Mouse (Mus musculus) small intestine, adult 2 months (tissue): ENCODE measurements around the gene Mfsd1. TPM values are rescaled to one million over a fixed set of nuclear protein-coding genes. Genes with fewer than 3 reads are reported as not detected.

Source experiments
- H3K27ac ChIP-seq: fragments of 200-500 bp; 2 replicates; pipeline ENCODE4 v1.5.1; 2012; ENCODE audit warnings: low read depth, low read length, control low read depth, inconsistent platforms; ENCODE audit not compliant: insufficient read depth
- H3K27me3 ChIP-seq: fragments of 200-500 bp; 2 replicates; pipeline ENCODE4 v1.6.1; 2012; ENCODE audit warnings: mild to moderate bottlenecking, moderate library complexity, low read length, inconsistent platforms; ENCODE audit not compliant: control insufficient read depth, insufficient read depth
- H3K36me3 ChIP-seq: fragments of 200-500 bp; 2 replicates; pipeline ENCODE4 v1.6.1; 2012; ENCODE audit warnings: mild to moderate bottlenecking, low read length, control low read depth, inconsistent platforms; ENCODE audit not compliant: control insufficient read depth, insufficient read depth
- H3K4me1 ChIP-seq: fragments of 200-500 bp; 2 replicates; pipeline ENCODE4 v1.6.1; 2012; ENCODE audit warnings: low read length, inconsistent platforms, mixed read lengths; ENCODE audit not compliant: control insufficient read depth, insufficient read depth, insufficient read length
- H3K4me3 ChIP-seq: fragments of 200-500 bp; 2 replicates; pipeline ENCODE4 v1.5.1; 2012; ENCODE audit warnings: low read depth, mild to moderate bottlenecking, control low read depth, inconsistent platforms, low read length, moderate library complexity
- CTCF ChIP-seq: fragments of 200-500 bp; IDR thresholded peaks from 2 replicates; pipeline ENCODE4 v1.5.1; 2012; ENCODE audit warnings: low read depth, mild to moderate bottlenecking, control low read depth, inconsistent platforms, low read length, moderate library complexity, mixed read lengths; ENCODE audit not compliant: insufficient replicate concordance, insufficient read length; ENCODE audit errors: extremely low read depth
- POLR2A ChIP-seq: fragments of 200-500 bp; IDR thresholded peaks from 2 replicates; pipeline ENCODE4 v1.6.1; 2012; ENCODE audit warnings: low read depth, mild to moderate bottlenecking, control low read depth, inconsistent platforms, low read length, moderate library complexity
- WGBS: fragments of 180-500 bp; shearing (Covaris S2); methylation state at CpG from one replicate; pipeline ENCODE4 v1.1.7; 2018; 5-methylcytosine and 5-hydroxymethylcytosine counted together
- polyA plus RNA-seq: library from polyadenylated mRNA; depleted of rRNA; stranded (reverse); fragments of >200 nt; gene quantifications from 2 replicates; pipeline ENCODE4 v1.2.3, GENCODE M21; 2012; rRNA removed

Mfsd1 gene
- polyA plus RNA-seq, 1 experiment = 25.8 TPM

GRCm38 (mm10) chr3:67624629-67625028, 42.1 kb downstream of the Mfsd1 start:
- TF ChIP-seq POLR2A (no peak), CTCF (peak; percentile 18; the same call in 1 of the 2 replicates)
- WGBS = 88% methylated on average over 1 of the region's 1 CpGs

DNA sequence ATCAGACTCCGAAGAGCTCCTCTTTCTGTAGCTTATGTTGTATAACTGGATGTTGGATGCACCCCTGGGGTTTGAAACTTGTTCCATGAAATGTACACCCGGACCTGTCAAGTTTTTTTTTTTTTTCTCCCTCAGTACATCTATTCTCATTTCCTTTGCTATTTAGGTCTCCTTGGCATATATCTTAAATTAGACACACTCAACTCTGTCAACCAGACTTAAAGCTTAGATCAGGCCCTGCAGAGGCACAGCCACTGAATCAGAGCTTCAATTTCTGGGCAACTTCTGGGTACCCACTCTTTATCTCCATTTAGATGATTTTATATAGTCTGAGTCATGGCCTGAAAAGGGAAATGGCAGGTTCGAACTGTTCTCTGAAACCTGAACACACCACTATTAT, 60.6 kb downstream of the Mfsd1 start:
- H3K27me3 ChIP-seq = no peaks in the 10 kb centered on the region
- TF ChIP-seq POLR2A (no peak), CTCF (no peak)
- no peaks in the 10 kb centered on the region for H3K36me3 ChIP-seq
- WGBS = 74% methylated on average over 3 of the region's 3 CpGs
- no peak overlapping the region for H3K4me3 ChIP-seq
- no peak overlapping the region for H3K27ac ChIP-seq
- no peaks in the 10 kb centered on the region for H3K4me1 ChIP-seq

More at GRCm38 (mm10) chr3:67624629-67625028, 42.1 kb downstream of the Mfsd1 start:
- H3K36me3 ChIP-seq = no peaks in the 10 kb centered on the region
- H3K4me1 ChIP-seq = no peaks in the 10 kb centered on the region
- no peaks in the 10 kb centered on the region for H3K27me3 ChIP-seq
- H3K27ac ChIP-seq = no peak overlapping the region
- no peak overlapping the region for H3K4me3 ChIP-seq

DNA sequence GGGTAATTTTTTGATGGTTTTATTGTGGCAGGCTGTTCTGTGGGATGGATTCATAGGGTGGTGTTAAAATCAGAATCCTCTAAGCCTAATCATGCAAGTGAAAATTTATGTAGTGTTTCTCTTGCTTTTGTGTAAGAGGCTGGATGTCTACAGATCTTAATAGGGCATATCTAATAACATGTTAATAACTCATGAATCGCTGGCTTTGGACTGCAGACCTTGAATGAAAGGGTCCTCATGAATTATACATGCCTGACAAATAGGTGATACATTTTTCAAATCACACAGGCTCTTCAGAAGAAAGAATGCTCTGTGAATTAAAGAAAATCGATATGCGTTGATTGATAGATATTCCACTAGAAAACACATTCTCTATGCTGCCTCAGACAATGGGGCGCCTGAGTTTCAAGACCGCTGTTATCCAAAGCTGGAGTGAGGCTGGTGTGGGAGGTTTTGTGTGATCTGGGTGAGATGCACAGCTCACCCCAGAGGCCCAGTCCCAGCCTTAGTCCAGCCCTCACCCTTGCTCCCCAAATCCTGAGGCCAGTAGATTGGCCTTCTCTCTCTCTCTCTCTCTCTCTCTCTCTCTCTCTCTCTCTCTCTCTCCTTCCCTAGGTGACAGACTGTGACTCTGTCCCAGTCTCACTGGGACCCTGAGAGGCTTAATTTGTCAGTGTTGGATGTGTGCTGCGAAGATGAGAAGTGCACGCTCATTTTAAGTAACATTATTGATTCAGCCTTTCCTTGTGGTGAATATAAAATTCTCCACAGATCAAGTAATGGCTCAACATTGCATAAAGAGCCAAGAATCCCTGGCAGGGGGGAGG, 63.3 kb downstream of the Mfsd1 start:
- no peak for TF ChIP-seq CTCF
- TF ChIP-seq POLR2A = no peak
- H3K4me1 ChIP-seq = no peaks in the 10 kb centered on the region
- H3K36me3 ChIP-seq = no peaks in the 10 kb centered on the region
- no peaks in the 10 kb centered on the region for H3K27me3 ChIP-seq
- 87% methylated on average over 7 of the region's 7 CpGs for WGBS
- H3K4me3 ChIP-seq = no peak overlapping the region
- H3K27ac ChIP-seq = no peak overlapping the region

Other genes starting within 250 kb of the Mfsd1 start
- 0.25 TPM in 1 of 2 replicates, not detected in the other for gene Mlf1, start 208.6 kb upstream of the Mfsd1 start, polyA plus RNA-seq
- gene Gm17402, start 207.6 kb upstream of the Mfsd1 start, polyA plus RNA-seq = not detected in 2 replicates
- gene Gfm1, start 152.6 kb upstream of the Mfsd1 start, polyA plus RNA-seq = 4.0 and 5.9 TPM in 2 replicates
- 15.8 and 55.5 TPM in 2 replicates for gene Lxn, start 118.8 kb upstream of the Mfsd1 start, polyA plus RNA-seq
- gene Rarres1, start 67.2 kb upstream of the Mfsd1 start, polyA plus RNA-seq = 1.9 and 3.9 TPM in 2 replicates